Mouse (Mus musculus) heart, postnatal 0 days (tissue): ENCODE measurements around the gene Dnpep. TPM values are rescaled to one million over a fixed set of nuclear protein-coding genes. Genes with fewer than 3 reads are reported as not detected.

Source experiments
- ATAC-seq: fragments of 200-750 bp; cut with Nextera tagmentation; 2 replicates; pipeline ENCODE4 v1.8.0; 2017; ENCODE audit warnings: low read depth, moderate number of reproducible peaks, moderate library complexity; ENCODE audit not compliant: insufficient read depth
- DNase-seq: peaks from one replicate; pipeline ENCODE4 v3.0.0-alpha.2; 2016; ENCODE audit warnings: low spot score
- H3K27ac ChIP-seq: fragments of 300-500 bp; sonication (generic); 2 replicates; pipeline ENCODE4 v1.5.1; 2014; ENCODE audit warnings: low read depth, mild to moderate bottlenecking
- H3K27me3 ChIP-seq: fragments of 300-500 bp; sonication (generic); 2 replicates; pipeline ENCODE4 v1.6.1; 2014; ENCODE audit warnings: low read length, mixed read lengths; ENCODE audit not compliant: control insufficient read depth, insufficient read depth
- H3K36me3 ChIP-seq: fragments of 300-500 bp; sonication (generic); replicated peaks from 2 replicates; pipeline ENCODE4 v1.6.1; 2014; ENCODE audit warnings: low read length, mixed read lengths; ENCODE audit not compliant: control insufficient read depth, insufficient read depth
- H3K4me1 ChIP-seq: fragments of 300-500 bp; sonication (generic); 2 replicates; pipeline ENCODE4 v1.6.1; 2014; ENCODE audit warnings: antibody characterized with exemption; ENCODE audit not compliant: control insufficient read depth, insufficient read depth
- H3K4me2 ChIP-seq: fragments of 300-500 bp; sonication (generic); 2 replicates; pipeline ENCODE4 v1.6.1; 2014; ENCODE audit warnings: low read depth, mild to moderate bottlenecking, low read length, moderate library complexity
- H3K4me3 ChIP-seq: fragments of 300-500 bp; sonication (generic); 2 replicates; pipeline ENCODE4 v1.5.1; 2014; ENCODE audit warnings: low read depth, low read length
- H3K9ac ChIP-seq: fragments of 300-500 bp; sonication (generic); replicated peaks from 2 replicates; pipeline ENCODE4 v1.6.1; 2014; ENCODE audit warnings: low read depth, low read length, mixed read lengths
- H3K9me3 ChIP-seq: fragments of 300-500 bp; sonication (generic); replicated peaks from 2 replicates; pipeline ENCODE4 v1.6.1; 2016; ENCODE audit warnings: low read length; ENCODE audit not compliant: control insufficient read depth
- CTCF ChIP-seq: IDR thresholded peaks from 2 replicates; pipeline ENCODE4 v1.5.1; 2016; ENCODE audit warnings: antibody characterized with exemption, control low read depth, low read depth
- EP300 ChIP-seq: IDR thresholded peaks from 2 replicates; pipeline ENCODE4 v1.6.1; 2016; ENCODE audit warnings: antibody characterized with exemption, low read depth
- WGBS: fragments of 180-500 bp; shearing (Covaris S2); extraction: QIAGEN DNeasy Blood & Tissue Kit; methylation state at CpG from one replicate; pipeline ENCODE4 v1.1.7; 2014; 5-methylcytosine and 5-hydroxymethylcytosine counted together
- polyA plus RNA-seq: library from polyadenylated mRNA; unstranded; fragments of >200 nt; fragmentation: Nextera tagmentation; extraction: Ambion mirVana; gene quantifications from 2 replicates; pipeline ENCODE4 v1.2.1, GENCODE M21; 2015
- total RNA-seq: library from RNA; depleted of rRNA; stranded (reverse); fragments of >200 nt; gene quantifications from 2 replicates; pipeline ENCODE4 v1.2.3, GENCODE M21; 2014; ENCODE audit warnings: low replicate concordance

The Dnpep gene
- total and polyA plus RNA-seq, 2 experiments from 2014 or later, result 147 to 202 TPM

GRCm38 (mm10) chr1:75311694-75312093 lies 6.1 kb downstream of the Dnpep start:
- ATAC-seq, result no peak
- no peak overlapping the region for H3K4me3 ChIP-seq
- H3K36me3 ChIP-seq, result peaks cover 72% of the 10 kb centered on the region
- no peaks in the 10 kb centered on the region for H3K9me3 ChIP-seq
- 84% methylated on average over 6 of the region's 6 CpGs for WGBS
- DNase-seq, result no peak
- H3K9ac ChIP-seq, result no peak overlapping the region
- H3K27ac ChIP-seq, result no peak overlapping the region
- peaks cover 6% of the 10 kb centered on the region; the same call in 1 of the 2 replicates for H3K4me1 ChIP-seq
- no peak for TF ChIP-seq CTCF
- no peak for TF ChIP-seq EP300
- H3K27me3 ChIP-seq, result no peaks in the 10 kb centered on the region
- no peak overlapping the region for H3K4me2 ChIP-seq

GRCm38 (mm10) chr1:75304662-75305061 lies 13.1 kb downstream of the Dnpep start:
- WGBS, result 66% methylated on average over 2 of the region's 2 CpGs
- Histone ChIP-seq H3K36me3 (peaks cover 24% of the 10 kb centered on the region), H3K4me3 (no peak overlapping the region), H3K27ac (no peak overlapping the region), H3K9me3 (no peaks in the 10 kb centered on the region), H3K4me1 (no peaks in the 10 kb centered on the region), H3K4me2 (no peak overlapping the region), H3K27me3 (no peaks in the 10 kb centered on the region), H3K9ac (no peak overlapping the region)
- DNase-seq (no peak), ATAC-seq (no peak)
- TF ChIP-seq EP300 (no peak), CTCF (no peak)

DNA sequence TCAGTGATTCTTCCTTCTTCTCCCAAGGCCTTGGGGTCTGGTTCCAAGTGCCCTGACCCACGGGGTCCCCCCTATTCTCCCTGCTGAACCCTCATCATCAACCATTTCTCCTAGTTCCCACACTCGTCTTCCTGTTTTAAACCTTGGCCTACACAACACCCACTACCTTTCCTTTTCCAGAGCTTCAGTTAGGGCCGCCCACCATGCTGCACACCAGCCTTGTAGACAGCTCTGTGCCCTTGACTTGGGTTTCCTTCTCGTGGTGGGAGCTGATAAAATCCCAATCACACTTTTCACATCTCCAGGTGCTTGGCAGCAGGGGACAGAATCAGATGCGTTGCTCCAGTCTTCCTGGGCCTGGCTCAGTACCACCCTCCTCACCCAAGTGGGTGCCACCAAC lies 23.5 kb downstream of the Dnpep start:
- Histone ChIP-seq H3K9ac (no peak overlapping the region), H3K27ac (no peak overlapping the region), H3K27me3 (no peaks in the 10 kb centered on the region), H3K9me3 (no peaks in the 10 kb centered on the region), H3K4me2 (no peak overlapping the region), H3K4me1 (no peaks in the 10 kb centered on the region), H3K4me3 (no peak overlapping the region), H3K36me3 (no peaks in the 10 kb centered on the region)
- WGBS, result 73% methylated on average over 5 of the region's 5 CpGs
- no peak for DNase-seq
- TF ChIP-seq CTCF (no peak), EP300 (no peak)
- ATAC-seq, result no peak

GRCm38 (mm10) chr1:75293331-75293701 lies 24.5 kb downstream of the Dnpep start:
- TF ChIP-seq EP300 (no peak), CTCF (no peak)
- ATAC-seq (no peak), DNase-seq (no peak)
- Histone ChIP-seq H3K4me2 (no peak overlapping the region), H3K27me3 (no peaks in the 10 kb centered on the region), H3K4me3 (no peak overlapping the region), H3K36me3 (no peaks in the 10 kb centered on the region), H3K27ac (peak overlapping the region; percentile 40), H3K9me3 (no peaks in the 10 kb centered on the region), H3K9ac (no peak overlapping the region), H3K4me1 (no peaks in the 10 kb centered on the region)
- WGBS, result 70% methylated on average over 5 of the region's 5 CpGs

GRCm38 (mm10) chr1:75292476-75293330 lies 25.1 kb downstream of the Dnpep start:
- Histone ChIP-seq H3K27ac (peak overlapping the region; percentile 40), H3K4me3 (no peak overlapping the region), H3K9me3 (no peaks in the 10 kb centered on the region), H3K4me2 (no peak overlapping the region), H3K36me3 (no peaks in the 10 kb centered on the region), H3K27me3 (no peaks in the 10 kb centered on the region), H3K4me1 (no peaks in the 10 kb centered on the region), H3K9ac (no peak overlapping the region)
- 20% methylated on average over 12 of the region's 12 CpGs for WGBS
- TF ChIP-seq EP300, result no peak
- no peak for TF ChIP-seq CTCF
- peak; percentile 43 for ATAC-seq
- DNase-seq, result peak; percentile 35

DNA sequence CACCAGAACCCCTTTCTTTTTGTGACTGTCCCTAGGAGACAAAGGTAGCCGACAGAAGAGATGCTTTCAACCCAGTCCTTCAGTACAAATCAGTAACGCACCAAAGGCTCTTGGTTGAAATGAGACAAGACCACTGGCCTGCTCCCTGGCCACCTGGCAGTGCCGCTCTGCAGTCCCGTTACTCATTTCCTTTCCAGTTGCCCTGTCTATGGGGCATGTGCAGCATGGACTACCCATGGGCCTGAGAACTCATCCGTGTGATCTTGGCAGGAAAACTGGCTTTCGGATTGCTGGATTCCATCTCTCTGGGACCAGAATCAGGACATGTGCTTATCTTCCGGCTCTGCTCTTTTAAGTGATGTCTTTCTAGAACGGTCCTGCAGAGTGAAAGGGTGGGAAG lies 26.5 kb downstream of the Dnpep start:
- H3K4me1 ChIP-seq, result no peaks in the 10 kb centered on the region
- H3K27ac ChIP-seq, result no peak overlapping the region
- H3K9me3 ChIP-seq, result no peaks in the 10 kb centered on the region
- DNase-seq, result no peak
- WGBS, result 71% methylated on average over 8 of the region's 8 CpGs
- no peak for ATAC-seq
- no peak overlapping the region for H3K4me2 ChIP-seq
- H3K4me3 ChIP-seq, result no peak overlapping the region
- H3K9ac ChIP-seq, result no peak overlapping the region
- no peaks in the 10 kb centered on the region for H3K36me3 ChIP-seq
- no peaks in the 10 kb centered on the region for H3K27me3 ChIP-seq
- TF ChIP-seq CTCF (no peak), EP300 (no peak)
